ENCODE assay signal across 12 mouse cellular contexts in the genomic region with DNA sequence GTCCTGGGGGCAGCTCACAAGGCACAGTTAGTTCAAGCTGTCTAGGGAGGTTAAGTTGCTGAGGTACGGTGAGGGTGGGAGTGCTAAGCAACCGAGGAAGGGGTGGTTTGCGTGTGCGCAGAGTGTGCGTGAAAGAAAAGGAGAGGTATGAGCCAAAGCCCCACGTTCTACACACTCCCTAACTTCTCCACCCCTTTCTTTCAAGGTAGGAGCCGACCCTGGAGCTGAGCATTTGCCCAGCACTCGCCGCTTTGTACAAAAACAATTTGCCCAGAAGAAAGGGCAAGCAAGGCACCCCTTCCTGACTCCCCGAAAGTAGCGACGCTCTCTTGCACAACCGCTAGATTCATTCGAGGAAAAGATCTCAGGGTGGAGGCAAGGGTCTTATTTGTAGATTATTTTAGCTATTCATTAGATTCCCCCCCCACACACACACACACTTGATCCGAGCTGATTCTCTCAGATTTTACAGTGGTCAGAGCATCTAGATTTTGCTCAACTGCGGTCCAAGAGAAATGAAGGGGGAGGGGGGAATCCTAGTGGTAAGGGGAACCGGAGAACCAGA. TPM values are rescaled to one million over a fixed set of nuclear protein-coding genes. Genes with fewer than 3 reads are reported as not detected.
A peak's percentile ranks its signal among the peaks of the same experiment; 100 is the strongest.
DNase-seq lines count a peak whose midpoint lies in the region; ATAC-seq and TF ChIP-seq lines count a peak whose summit lies in the region.
"Had no signal": no experiment of that assay in that cellular context is flagged by ENCODE, and none has a peak within 500 bp of the region (broad histone marks: within the 10 kb centered on the region; RNA-seq: fewer than 3 reads in every experiment).

No protein-coding gene starts in this region.

- H3K9ac ChIP-seq in forebrain, embryonic 15.5 days (replicated peaks), result no peak overlapping the region
- H3K9ac ChIP-seq in lung, embryonic 16.5 days (ENCODE audit: low read length), result no peak overlapping the region
- no peak overlapping the region for H3K9ac ChIP-seq in hindbrain, postnatal 0 days (replicated peaks; ENCODE audit: low read length)

- H3K4me2 ChIP-seq in forebrain, embryonic 15.5 days (replicated peaks), result no peak overlapping the region
- 0 out of 2 replicates have a peak overlapping the region, but pooled peaks have one; percentile 10 for H3K4me2 ChIP-seq in lung, embryonic 16.5 days (ENCODE audit: low read depth, low read length)
- peak overlapping the region; percentile 64 for H3K4me2 ChIP-seq in hindbrain, postnatal 0 days (ENCODE audit: low read depth, low read length)

- WGBS in forebrain, embryonic 10.5 days, result under 1% methylated on average over 17 of the region's 17 CpGs
- WGBS in forebrain, embryonic 15.5 days, result 5% methylated on average over 17 of the region's 17 CpGs
- 22% methylated on average over 17 of the region's 17 CpGs for WGBS in lung, embryonic 16.5 days
- 9% methylated on average over 17 of the region's 17 CpGs for WGBS in hindbrain, postnatal 0 days
- 25% methylated on average over 17 of the region's 17 CpGs for WGBS in small intestine, adult 2 months

- H3K9me3 ChIP-seq in forebrain, embryonic 10.5 days, result no peaks in the 10 kb centered on the region
- no peaks in the 10 kb centered on the region for H3K9me3 ChIP-seq in forebrain, embryonic 15.5 days
- H3K9me3 ChIP-seq in lung, embryonic 16.5 days (ENCODE audit: control insufficient read depth, low read length), result no peaks in the 10 kb centered on the region
- no peaks in the 10 kb centered on the region for H3K9me3 ChIP-seq in hindbrain, postnatal 0 days (ENCODE audit: low read length)

- peak overlapping the region; percentile 78 for H3K27ac ChIP-seq in forebrain, embryonic 10.5 days
- no peak overlapping the region for H3K27ac ChIP-seq in forebrain, embryonic 15.5 days (replicated peaks)
- H3K27ac ChIP-seq in lung, embryonic 16.5 days (ENCODE audit: low read length), result no peak overlapping the region
- H3K27ac ChIP-seq in hindbrain, postnatal 0 days, result no peak overlapping the region
- H3K27ac ChIP-seq in small intestine, adult 2 months (ENCODE audit: insufficient read depth, low read depth, low read length), result peak overlapping the region; percentile 1; the same call in 1 of the 2 replicates
- H3K27ac ChIP-seq: layer of hippocampus, adult 2 months; macrophage had no signal

- TF ChIP-seq CTCF in hindbrain, postnatal 0 days (IDR thresholded peaks at IDR 0.05; ENCODE audit: low read depth), result no peak
- no peak for TF ChIP-seq CTCF in small intestine, adult 2 months (IDR thresholded peaks at IDR 0.05; ENCODE audit: extremely low read depth, insufficient read length, insufficient replicate concordance, low read depth, low read length)

- H3K27me3 ChIP-seq in forebrain, embryonic 10.5 days (ENCODE audit: poor library complexity, severe bottlenecking), result peaks cover 70% of the 10 kb centered on the region
- H3K27me3 ChIP-seq in forebrain, embryonic 15.5 days, result peaks cover 51% of the 10 kb centered on the region
- peaks cover 26% of the 10 kb centered on the region for H3K27me3 ChIP-seq in lung, embryonic 16.5 days (ENCODE audit: control insufficient read depth, insufficient read depth, low read depth, low read length)
- peaks cover 47% of the 10 kb centered on the region for H3K27me3 ChIP-seq in hindbrain, postnatal 0 days (ENCODE audit: insufficient read depth, low read length)
- H3K27me3 ChIP-seq in small intestine, adult 2 months (ENCODE audit: control insufficient read depth, insufficient read depth, low read length), result peaks cover 6% of the 10 kb centered on the region; the same call in 1 of the 2 replicates
- H3K27me3 ChIP-seq: Patski had no signal

- no peak for ATAC-seq in forebrain, embryonic 15.5 days (replicated peaks)
- no peak for ATAC-seq in lung, embryonic 16.5 days (ENCODE audit: low read depth)
- ATAC-seq in hindbrain, postnatal 0 days, result no peak
- ATAC-seq: Patski had no signal

- peaks cover 80% of the 10 kb centered on the region for H3K4me1 ChIP-seq in forebrain, embryonic 10.5 days
- peaks cover 44% of the 10 kb centered on the region for H3K4me1 ChIP-seq in forebrain, embryonic 15.5 days
- H3K4me1 ChIP-seq in lung, embryonic 16.5 days (replicated peaks; ENCODE audit: control insufficient read depth, insufficient read depth, low read length), result peaks cover 29% of the 10 kb centered on the region
- H3K4me1 ChIP-seq in hindbrain, postnatal 0 days (ENCODE audit: insufficient read depth, low read length), result peaks cover 20% of the 10 kb centered on the region
- no peaks in the 10 kb centered on the region for H3K4me1 ChIP-seq in small intestine, adult 2 months (ENCODE audit: control insufficient read depth, insufficient read depth, insufficient read length, low read length)

- no peaks in the 10 kb centered on the region for H3K36me3 ChIP-seq in forebrain, embryonic 10.5 days (replicated peaks)
- H3K36me3 ChIP-seq in forebrain, embryonic 15.5 days, result no peaks in the 10 kb centered on the region
- H3K36me3 ChIP-seq in lung, embryonic 16.5 days (ENCODE audit: control insufficient read depth, insufficient read depth, low read length), result no peaks in the 10 kb centered on the region
- no peaks in the 10 kb centered on the region for H3K36me3 ChIP-seq in hindbrain, postnatal 0 days (ENCODE audit: insufficient read depth, low read length)
- H3K36me3 ChIP-seq in small intestine, adult 2 months (ENCODE audit: control insufficient read depth, insufficient read depth, low read length), result no peaks in the 10 kb centered on the region

- no peak for TF ChIP-seq POLR2A in small intestine, adult 2 months (IDR thresholded peaks at IDR 0.05; ENCODE audit: low read depth, low read length)

- no peak for DNase-seq in forebrain, embryonic 10.5 days (ENCODE audit: extremely low spot score, low spot score)
- DNase-seq in lung, postnatal 25 days (ENCODE audit: low spot score), result no peak
- DNase-seq in hindbrain, postnatal 0 days (ENCODE audit: low spot score), result no peak
- no peak for DNase-seq in cerebellum, adult 11 months
- no peak for DNase-seq in thymus, postnatal 36 days
- DNase-seq: right cerebral cortex, postnatal 4 days had no signal

- peak overlapping the region; percentile 57 for H3K4me3 ChIP-seq in forebrain, embryonic 10.5 days
- H3K4me3 ChIP-seq in forebrain, embryonic 15.5 days, result no peak overlapping the region
- H3K4me3 ChIP-seq in lung, embryonic 16.5 days (ENCODE audit: low read length), result no peak overlapping the region; the same call in 1 of the 2 replicates
- peak overlapping the region; percentile 28; the same call in 1 of the 2 replicates for H3K4me3 ChIP-seq in hindbrain, postnatal 0 days (ENCODE audit: low read length)
- peak overlapping the region; percentile 45 for H3K4me3 ChIP-seq in small intestine, adult 2 months (ENCODE audit: low read depth, low read length)

RNA-seq across cellular contexts. Expression of a gene that starts 1.0 kb away (rescaled TPM):
- 6.6 and 6.7 TPM in 2 replicates for polyA plus RNA-seq in forebrain, embryonic 10.5 days (2016; fragmentation: Nextera tagmentation; extraction: Ambion mirVana)
- polyA plus RNA-seq in forebrain, embryonic 15.5 days (2015; fragmentation: Nextera tagmentation; extraction: Ambion mirVana), result 5.0 and 7.0 TPM in 2 replicates
- 3.5 and 3.7 TPM in 2 replicates for polyA plus RNA-seq in lung, embryonic 16.5 days (2015; fragmentation: Nextera tagmentation; extraction: Ambion mirVana)
- 6.7 and 8.9 TPM in 2 replicates for total RNA-seq in hindbrain, postnatal 0 days (2014; rRNA removed)
- 7.9 and 9.1 TPM in 2 replicates for polyA plus RNA-seq in hindbrain, postnatal 0 days (2015; fragmentation: Nextera tagmentation; extraction: Ambion mirVana)
- 1.2 and 2.3 TPM in 2 replicates for polyA plus RNA-seq in small intestine, adult 2 months (2012; rRNA removed)
- polyA plus RNA-seq: macrophage, Patski had no signal

Comparison
In these comparisons a context has a peak if more than half of its experiments do, and no peak if none do; other contexts are left out.
1. H3K27ac ChIP-seq: peak in forebrain, embryonic 10.5 days (single experiment) and small intestine, adult 2 months (single experiment); none in forebrain, embryonic 15.5 days (single experiment), lung, embryonic 16.5 days (single experiment) and hindbrain, postnatal 0 days (single experiment).
2. H3K4me3 ChIP-seq: peak in forebrain, embryonic 10.5 days (single experiment), hindbrain, postnatal 0 days (single experiment) and small intestine, adult 2 months (single experiment); none in forebrain, embryonic 15.5 days (single experiment) and lung, embryonic 16.5 days (single experiment).